In genomic region chr9:78165454-78165853, GRCm38 (mm10) we compare ENCODE assay signal across 28 mouse cellular contexts. TPM values are rescaled to one million over a fixed set of nuclear protein-coding genes. Genes with fewer than 3 reads are reported as not detected.
DNase-seq lines count a peak whose midpoint lies in the region; ATAC-seq lines count a peak whose summit lies in the region.
"Had no signal": no experiment of that assay in that cellular context is flagged by ENCODE, and none has a peak within 500 bp of the region (broad histone marks: within the 10 kb centered on the region; RNA-seq: fewer than 3 reads in every experiment).

No protein-coding gene starts in this region.

- DNase-seq in heart, postnatal 36 days: no peak
- no peak for DNase-seq in liver, embryonic 11.5 days (ENCODE audit: low spot score)
- no peak for DNase-seq in liver, embryonic 13.5 days
- DNase-seq in adrenal gland, adult 18-20 months (ENCODE audit: low spot score in 2 of 2): no peak
- DNase-seq: adrenal gland, adult 8-10 months; adrenal gland, postnatal 25 days; B cell, adult 2 months; cerebellum, adult 11-12 months; cerebellum, adult 8-10 months; cerebellum, postnatal 10 days; cerebellum, postnatal 36 days; embryo, embryonic 11 days; gastrocnemius, postnatal 25 days; heart, postnatal 14 days had no signal

- H3K4me2 ChIP-seq in heart, embryonic 13.5 days: no peak overlapping the region
- H3K4me2 ChIP-seq in liver, embryonic 11.5 days: no peak overlapping the region
- H3K4me2 ChIP-seq in liver, embryonic 13.5 days: no peak overlapping the region
- H3K4me2 ChIP-seq in liver, embryonic 16.5 days (ENCODE audit: low read depth, low read length): no peak overlapping the region
- H3K4me2 ChIP-seq: embryonic facial prominence, embryonic 13.5 days; forebrain, embryonic 12.5 days; forebrain, embryonic 15.5 days; heart, embryonic 12.5 days; hindbrain, embryonic 13.5 days had no signal

- no peaks in the 10 kb centered on the region for H3K27me3 ChIP-seq in heart, embryonic 13.5 days (replicated peaks)
- no peaks in the 10 kb centered on the region for H3K27me3 ChIP-seq in liver, embryonic 11.5 days (replicated peaks; ENCODE audit: control insufficient read depth, insufficient read depth, low read length)
- H3K27me3 ChIP-seq in liver, embryonic 13.5 days: no peaks in the 10 kb centered on the region
- no peaks in the 10 kb centered on the region for H3K27me3 ChIP-seq in liver, embryonic 16.5 days (ENCODE audit: control insufficient read depth, insufficient read depth, low read depth, low read length)
- H3K27me3 ChIP-seq: CH12.LX; embryonic facial prominence, embryonic 13.5 days; forebrain, embryonic 12.5 days; forebrain, embryonic 15.5 days; heart, embryonic 12.5 days; hindbrain, embryonic 13.5 days; Patski had no signal

- no peak overlapping the region for H3K9ac ChIP-seq in heart, embryonic 13.5 days
- H3K9ac ChIP-seq in liver, embryonic 11.5 days (ENCODE audit: low read depth, low read length): no peak overlapping the region
- H3K9ac ChIP-seq in liver, embryonic 13.5 days: no peak overlapping the region
- no peak overlapping the region for H3K9ac ChIP-seq in liver, embryonic 16.5 days (ENCODE audit: low read depth, low read length)
- H3K9ac ChIP-seq: embryonic facial prominence, embryonic 13.5 days; forebrain, embryonic 12.5 days; forebrain, embryonic 15.5 days; heart, embryonic 12.5 days; hindbrain, embryonic 13.5 days had no signal

- 86% methylated on average over 6 of the region's 6 CpGs for WGBS in heart, embryonic 13.5 days
- WGBS in liver, embryonic 11.5 days: 79% methylated on average over 6 of the region's 6 CpGs
- WGBS in liver, embryonic 13.5 days (ENCODE audit: insufficient replicate concordance): 60% methylated on average over 6 of the region's 6 CpGs
- WGBS in liver, embryonic 16.5 days (ENCODE audit: insufficient replicate concordance): 63% methylated on average over 6 of the region's 6 CpGs

- intact Hi-C loops in heart, postnatal 36 days (cut with DNase I): no loop called here

- no peak for ATAC-seq in heart, embryonic 13.5 days (ENCODE audit: extremely low read depth, insufficient number of reproducible peaks, low FRiP score, low TSS enrichment)
- ATAC-seq in liver, embryonic 11.5 days (replicated peaks; ENCODE audit: low FRiP score): peak; percentile 78
- ATAC-seq in liver, embryonic 13.5 days (ENCODE audit: low read depth): peak; percentile 83
- peak; percentile 67 for ATAC-seq in liver, embryonic 16.5 days (ENCODE audit: low read depth)
- no peak for ATAC-seq in granulocyte monocyte progenitor cell, adult 5-6 weeks (replicated peaks; ENCODE audit: poor library complexity, severe bottlenecking)
- ATAC-seq: forebrain, embryonic 15.5 days; hindbrain, embryonic 16.5 days; Patski had no signal

- H3K36me3 ChIP-seq in heart, embryonic 13.5 days: peaks cover 86% of the 10 kb centered on the region
- H3K36me3 ChIP-seq in liver, embryonic 11.5 days (ENCODE audit: control insufficient read depth, insufficient read depth, low read length): peaks cover 19% of the 10 kb centered on the region
- H3K36me3 ChIP-seq in liver, embryonic 13.5 days: peaks cover 32% of the 10 kb centered on the region
- H3K36me3 ChIP-seq in liver, embryonic 16.5 days (ENCODE audit: control insufficient read depth, insufficient read depth): peaks cover 4% of the 10 kb centered on the region; the same call in 1 of the 2 replicates

- H3K4me1 ChIP-seq in heart, embryonic 13.5 days: peaks cover 28% of the 10 kb centered on the region
- peaks cover 11% of the 10 kb centered on the region for H3K4me1 ChIP-seq in liver, embryonic 11.5 days (replicated peaks; ENCODE audit: control insufficient read depth, insufficient read depth, low read length)
- peaks cover 28% of the 10 kb centered on the region for H3K4me1 ChIP-seq in liver, embryonic 13.5 days (replicated peaks)
- H3K4me1 ChIP-seq in liver, embryonic 16.5 days (ENCODE audit: control insufficient read depth, low read depth, low read length): peaks cover 10% of the 10 kb centered on the region
- H3K4me1 ChIP-seq: embryonic facial prominence, embryonic 10.5 days; embryonic facial prominence, embryonic 13.5 days; forebrain, embryonic 12.5 days; forebrain, embryonic 15.5 days; hindbrain, embryonic 13.5 days had no signal

- peak overlapping the region; percentile 80; the same call in 1 of the 2 replicates for H3K27ac ChIP-seq in heart, embryonic 13.5 days (replicated peaks)
- H3K27ac ChIP-seq in liver, embryonic 11.5 days (ENCODE audit: low read depth, low read length): no peak overlapping the region
- 0 out of 2 replicates have a peak overlapping the region, but pooled peaks have one; percentile 70 for H3K27ac ChIP-seq in liver, embryonic 13.5 days
- H3K27ac ChIP-seq in liver, embryonic 16.5 days (ENCODE audit: low read length): no peak overlapping the region
- H3K27ac ChIP-seq: embryonic facial prominence, embryonic 10.5 days; embryonic facial prominence, embryonic 13.5 days; forebrain, embryonic 12.5 days; forebrain, embryonic 15.5 days; hindbrain, embryonic 13.5 days had no signal

- no peak overlapping the region for H3K4me3 ChIP-seq in heart, embryonic 13.5 days
- H3K4me3 ChIP-seq in liver, embryonic 11.5 days (ENCODE audit: low read depth, low read length): no peak overlapping the region
- H3K4me3 ChIP-seq in liver, embryonic 13.5 days (replicated peaks): no peak overlapping the region
- no peak overlapping the region for H3K4me3 ChIP-seq in liver, embryonic 16.5 days (ENCODE audit: low read depth, low read length)
- H3K4me3 ChIP-seq: embryonic facial prominence, embryonic 10.5 days; embryonic facial prominence, embryonic 13.5 days; erythroblast, embryonic 14.5 days; forebrain, embryonic 12.5 days; forebrain, embryonic 15.5 days; heart, embryonic 12.5 days; hindbrain, embryonic 13.5 days had no signal

- H3K9me3 ChIP-seq in heart, embryonic 13.5 days: no peaks in the 10 kb centered on the region
- H3K9me3 ChIP-seq in liver, embryonic 11.5 days (ENCODE audit: control insufficient read depth, low read length): no peaks in the 10 kb centered on the region
- no peaks in the 10 kb centered on the region for H3K9me3 ChIP-seq in liver, embryonic 13.5 days (replicated peaks)
- no peaks in the 10 kb centered on the region for H3K9me3 ChIP-seq in liver, embryonic 16.5 days (replicated peaks; ENCODE audit: control insufficient read depth, low read length)
- H3K9me3 ChIP-seq: embryonic facial prominence, embryonic 10.5 days; embryonic facial prominence, embryonic 13.5 days; forebrain, embryonic 12.5 days; forebrain, embryonic 15.5 days; G1E; heart, embryonic 12.5 days; hindbrain, embryonic 13.5 days had no signal

RNA-seq across cellular contexts. Expression of gene Gsta4, which starts 17.1 kb away (rescaled TPM):
- polyA plus RNA-seq in heart, embryonic 13.5 days (2015; fragmentation: Nextera tagmentation; extraction: Ambion mirVana): 62.7 and 72.4 TPM in 2 replicates
- total RNA-seq in heart, postnatal 36 days (2021): 10 to 100 TPM; 88.6 to 98.7 TPM
- polyA plus RNA-seq in liver, embryonic 11.5 days (2014; fragmentation: Nextera tagmentation; extraction: Ambion mirVana): 33.3 and 40.6 TPM in 2 replicates
- polyA plus RNA-seq in liver, embryonic 13.5 days (2015; fragmentation: Nextera tagmentation; extraction: Ambion mirVana): 23.3 and 27.8 TPM in 2 replicates
- polyA plus RNA-seq in liver, embryonic 16.5 days (2015; fragmentation: Nextera tagmentation; extraction: Ambion mirVana): 41.1 and 44.1 TPM in 2 replicates
- total RNA-seq in granulocyte monocyte progenitor cell, adult 5-6 weeks (2014; fragmentation: Nextera tagmentation): 1.9 and 3.4 TPM in 2 replicates
- 2.0 and 2.8 TPM in 2 replicates for total RNA-seq in granulocyte monocyte progenitor cell, adult 5-6 weeks (2017)
- 10 to 100 TPM; 52.4 to 87.4 TPM for total RNA-seq in adrenal gland, adult 18-20 months (2021)

RNA-seq across cellular contexts. Expression of gene Ick, which starts 56.5 kb away (rescaled TPM):
- polyA plus RNA-seq in heart, embryonic 13.5 days (2015; fragmentation: Nextera tagmentation; extraction: Ambion mirVana): 14.0 and 14.9 TPM in 2 replicates
- 10 to 100 TPM; 13.7 to 15.3 TPM for total RNA-seq in heart, postnatal 36 days (2021)
- polyA plus RNA-seq in liver, embryonic 11.5 days (2014; fragmentation: Nextera tagmentation; extraction: Ambion mirVana): 15.9 and 16.7 TPM in 2 replicates
- polyA plus RNA-seq in liver, embryonic 13.5 days (2015; fragmentation: Nextera tagmentation; extraction: Ambion mirVana): 4.7 and 6.7 TPM in 2 replicates
- 4.6 and 5.5 TPM in 2 replicates for polyA plus RNA-seq in liver, embryonic 16.5 days (2015; fragmentation: Nextera tagmentation; extraction: Ambion mirVana)
- 11.8 and 15.4 TPM in 2 replicates for total RNA-seq in granulocyte monocyte progenitor cell, adult 5-6 weeks (2014; fragmentation: Nextera tagmentation)
- total RNA-seq in granulocyte monocyte progenitor cell, adult 5-6 weeks (2017): 8.4 and 13.1 TPM in 2 replicates
- 10 to 100 TPM; 15.2 to 16.7 TPM for total RNA-seq in adrenal gland, adult 18-20 months (2021)

RNA-seq across cellular contexts. Expression of gene Fbxo9, which starts 56.6 kb away (rescaled TPM):
- 39.6 and 39.7 TPM in 2 replicates for polyA plus RNA-seq in heart, embryonic 13.5 days (2015; fragmentation: Nextera tagmentation; extraction: Ambion mirVana)
- 10 to 100 TPM; 49.9 to 52.5 TPM for total RNA-seq in heart, postnatal 36 days (2021)
- 56.1 and 56.6 TPM in 2 replicates for polyA plus RNA-seq in liver, embryonic 11.5 days (2014; fragmentation: Nextera tagmentation; extraction: Ambion mirVana)
- polyA plus RNA-seq in liver, embryonic 13.5 days (2015; fragmentation: Nextera tagmentation; extraction: Ambion mirVana): 68.7 and 72.5 TPM in 2 replicates
- 65.3 and 66.2 TPM in 2 replicates for polyA plus RNA-seq in liver, embryonic 16.5 days (2015; fragmentation: Nextera tagmentation; extraction: Ambion mirVana)
- total RNA-seq in granulocyte monocyte progenitor cell, adult 5-6 weeks (2014; fragmentation: Nextera tagmentation): 50.6 and 67.0 TPM in 2 replicates
- total RNA-seq in granulocyte monocyte progenitor cell, adult 5-6 weeks (2017): 42.1 and 54.5 TPM in 2 replicates
- total RNA-seq in adrenal gland, adult 18-20 months (2021): 100 to 1,000 TPM in 1 of 2 experiments, 10 to 100 TPM in 1; 70.8 to 108 TPM

Comparison
In these comparisons a context has a peak if more than half of its experiments do, and no peak if none do; other contexts are left out.
1. H3K27ac ChIP-seq: peak in heart, embryonic 13.5 days (single experiment) and liver, embryonic 13.5 days (single experiment); none in liver, embryonic 11.5 days (single experiment) and liver, embryonic 16.5 days (single experiment).
2. ATAC-seq: peak in liver, embryonic 11.5 days (single experiment), liver, embryonic 13.5 days (single experiment) and liver, embryonic 16.5 days (single experiment); none in heart, embryonic 13.5 days (single experiment) and granulocyte monocyte progenitor cell, adult 5-6 weeks (single experiment).